Mouse (Mus musculus): ENCODE results near the gene Slc2a12. TPM values are rescaled to one million over a fixed set of nuclear protein-coding genes. Genes with fewer than 3 reads are reported as not detected.

The Slc2a12 gene
- polyA plus RNA-seq, 1 experiment from 2014 or later = 1.2 TPM

DNA sequence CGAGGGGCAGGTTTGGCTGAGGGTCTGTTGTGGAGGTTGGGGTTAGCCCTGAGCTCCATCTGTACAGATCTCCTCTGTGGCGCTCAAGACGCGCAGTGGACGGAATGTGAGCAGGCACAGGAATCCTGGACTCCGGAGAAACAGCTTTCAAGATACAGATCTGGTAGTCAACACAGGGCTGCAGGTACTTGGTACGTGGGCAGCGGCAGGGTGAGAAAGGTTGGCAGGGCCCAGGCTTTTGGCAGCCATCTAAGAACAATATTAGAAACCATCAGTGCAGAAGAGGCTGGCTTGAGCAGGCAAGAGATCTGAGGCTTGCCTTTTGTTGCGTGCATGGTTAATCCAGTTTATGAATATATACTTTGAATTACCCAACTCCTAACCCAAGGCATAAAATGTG lies 51.4 kb downstream of the Slc2a12 start:
- H3K27me3 ChIP-seq (ENCODE audit: insufficient read depth, poor library complexity, severe bottlenecking) = no peaks in the 10 kb centered on the region
- H3K27ac ChIP-seq = no peak overlapping the region
- no peaks in the 10 kb centered on the region for H3K9me3 ChIP-seq
- peaks cover 25% of the 10 kb centered on the region for H3K4me1 ChIP-seq
- WGBS = 84% methylated on average over 9 of the region's 9 CpGs
- DNase-seq (ENCODE audit: low spot score) = no peak
- H3K36me3 ChIP-seq = peaks cover 4% of the 10 kb centered on the region
- no peak overlapping the region for H3K4me3 ChIP-seq

DNA sequence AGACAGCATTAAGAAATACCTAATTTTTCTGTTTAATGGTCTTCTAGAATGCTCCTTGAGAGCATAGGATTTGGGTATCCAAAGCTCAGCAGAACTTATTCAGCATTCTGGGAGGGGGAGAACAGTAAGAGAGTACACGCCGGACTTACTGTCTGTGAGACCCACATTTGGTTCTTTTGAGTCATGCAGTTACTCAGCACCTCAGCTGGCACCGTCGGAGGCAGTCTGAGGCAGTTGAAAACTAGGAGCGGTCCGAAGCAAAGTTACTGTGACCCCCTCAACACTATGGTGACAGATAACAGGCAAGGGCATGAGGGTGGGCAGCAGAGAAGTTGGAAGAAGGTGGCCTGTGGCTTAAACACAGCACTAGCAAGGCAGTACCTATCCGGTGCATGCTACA lies 52.1 kb downstream of the Slc2a12 start:
- Histone ChIP-seq H3K27ac (peak overlapping the region; percentile 22), H3K4me3 (no peak overlapping the region), H3K4me1 (peaks cover 27% of the 10 kb centered on the region), H3K9me3 (no peaks in the 10 kb centered on the region), H3K27me3 (ENCODE audit: insufficient read depth, poor library complexity, severe bottlenecking) (no peaks in the 10 kb centered on the region), H3K36me3 (peaks cover 4% of the 10 kb centered on the region)
- no peak for DNase-seq (ENCODE audit: low spot score)
- WGBS = 77% methylated on average over 7 of the region's 7 CpGs

DNA sequence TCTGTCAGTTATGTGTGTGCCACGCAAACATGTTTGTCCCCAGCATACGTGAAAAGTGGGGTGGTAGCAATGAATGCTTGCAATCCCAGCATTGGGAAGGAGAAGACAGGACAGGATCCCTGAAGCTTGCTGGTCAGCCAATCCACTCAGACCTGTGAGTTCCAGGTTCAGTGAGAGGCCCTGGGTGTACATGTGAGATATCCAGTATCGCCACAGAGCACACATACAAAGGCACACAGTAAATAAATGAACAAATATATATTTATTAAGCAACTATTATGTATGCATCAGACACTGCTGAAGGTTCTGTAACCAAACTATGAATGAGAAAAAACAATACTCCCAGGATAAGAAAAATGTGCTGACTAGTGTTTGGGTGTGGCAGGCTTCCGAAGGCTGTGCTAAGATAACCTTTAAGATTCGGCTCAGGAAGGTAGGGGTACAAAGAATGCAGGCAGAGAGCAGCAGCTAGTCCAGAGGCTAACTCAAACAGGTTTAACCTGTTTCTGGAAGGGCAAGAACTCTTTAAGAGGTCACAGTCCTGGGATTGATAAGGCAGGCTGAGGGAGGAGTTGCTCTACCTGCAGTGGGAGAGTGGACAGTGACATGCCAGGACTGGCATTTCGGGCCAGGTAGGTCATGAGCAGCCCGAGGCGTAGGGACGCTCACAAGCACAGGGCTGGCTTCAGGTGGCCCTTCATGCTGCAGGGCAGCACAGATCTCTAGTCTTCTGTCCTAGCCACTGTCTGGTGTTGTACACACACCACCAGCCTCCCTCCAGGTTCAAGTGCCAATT lies 53.5 kb downstream of the Slc2a12 start:
- Histone ChIP-seq H3K27ac (no peak overlapping the region), H3K4me3 (no peak overlapping the region), H3K4me1 (peaks cover 27% of the 10 kb centered on the region), H3K36me3 (peaks cover 10% of the 10 kb centered on the region), H3K9me3 (no peaks in the 10 kb centered on the region), H3K27me3 (ENCODE audit: insufficient read depth, poor library complexity, severe bottlenecking) (no peaks in the 10 kb centered on the region)
- WGBS = 76% methylated on average over 9 of the region's 9 CpGs
- no peak for DNase-seq (ENCODE audit: low spot score)

DNA sequence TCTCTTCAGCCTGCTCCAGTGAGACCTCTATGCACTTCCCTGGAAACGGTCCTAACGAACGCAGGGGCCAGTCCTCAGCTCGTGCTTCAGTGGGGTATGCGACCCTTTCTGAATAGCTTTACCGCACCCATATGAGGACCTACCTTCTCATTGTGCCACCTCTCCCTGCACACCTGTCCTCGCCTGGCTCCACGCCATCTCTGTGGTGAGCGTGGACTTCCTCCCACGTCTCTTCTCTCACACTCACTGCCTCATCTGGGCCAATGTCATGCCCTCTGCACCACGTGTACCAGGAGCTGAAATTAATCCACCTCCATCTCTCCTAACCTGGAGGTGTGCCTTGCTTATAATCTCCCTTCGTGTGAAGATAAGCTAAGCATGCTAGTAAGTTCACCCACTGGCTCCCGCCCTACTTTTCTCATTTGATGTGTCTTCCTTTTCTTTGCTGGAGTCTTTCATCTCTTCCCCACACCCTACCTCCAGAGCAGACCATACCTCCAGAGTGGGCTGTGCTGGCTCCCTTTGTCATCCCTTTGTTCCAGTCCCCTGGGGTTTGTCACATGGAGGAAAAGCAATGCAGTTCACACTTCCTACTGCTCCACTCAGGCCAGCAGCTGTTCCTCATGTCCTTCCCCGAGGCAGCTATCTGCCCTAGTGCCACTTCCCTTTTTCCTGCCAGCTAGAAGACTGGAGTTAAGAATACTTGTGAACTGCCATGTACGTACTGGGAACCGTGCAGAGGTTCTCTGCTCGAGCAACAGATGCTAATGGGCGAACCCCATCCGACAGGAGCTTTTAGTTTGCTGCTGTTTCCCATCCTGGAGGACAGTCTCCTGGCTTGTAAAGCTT lies 54.9 kb downstream of the Slc2a12 start:
- 72% methylated on average over 19 of the region's 19 CpGs for WGBS
- Histone ChIP-seq H3K27ac (no peak overlapping the region), H3K36me3 (peaks cover 16% of the 10 kb centered on the region), H3K4me1 (peaks cover 27% of the 10 kb centered on the region), H3K27me3 (ENCODE audit: insufficient read depth, poor library complexity, severe bottlenecking) (no peaks in the 10 kb centered on the region), H3K9me3 (no peaks in the 10 kb centered on the region), H3K4me3 (no peak overlapping the region)
- no peak for DNase-seq (ENCODE audit: low spot score)

DNA sequence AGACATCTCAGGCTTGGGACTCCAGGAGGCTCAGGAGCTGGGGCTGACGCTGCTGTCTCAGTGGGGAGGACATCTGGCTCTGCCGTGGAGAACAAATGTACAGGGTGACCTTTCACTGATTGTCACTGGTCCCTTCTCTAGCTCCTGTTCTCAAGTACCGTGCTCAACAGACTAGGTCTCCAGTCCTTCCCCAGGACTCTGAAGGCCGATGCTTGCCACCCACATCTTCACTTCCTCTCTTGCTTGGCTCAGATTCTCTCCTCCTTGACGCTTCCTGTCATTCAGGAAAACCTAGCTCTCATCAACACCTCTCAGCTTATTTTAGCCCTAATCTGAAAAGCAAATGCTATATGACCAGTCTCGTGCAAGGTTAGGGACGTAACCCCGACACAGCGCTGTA lies 56.0 kb downstream of the Slc2a12 start:
- no peak for DNase-seq (ENCODE audit: low spot score)
- H3K4me3 ChIP-seq = no peak overlapping the region
- no peak overlapping the region for H3K27ac ChIP-seq
- peaks cover 30% of the 10 kb centered on the region for H3K4me1 ChIP-seq
- 68% methylated on average over 9 of the region's 9 CpGs for WGBS
- H3K27me3 ChIP-seq (ENCODE audit: insufficient read depth, poor library complexity, severe bottlenecking) = no peaks in the 10 kb centered on the region
- no peaks in the 10 kb centered on the region for H3K9me3 ChIP-seq
- peaks cover 20% of the 10 kb centered on the region for H3K36me3 ChIP-seq

DNA sequence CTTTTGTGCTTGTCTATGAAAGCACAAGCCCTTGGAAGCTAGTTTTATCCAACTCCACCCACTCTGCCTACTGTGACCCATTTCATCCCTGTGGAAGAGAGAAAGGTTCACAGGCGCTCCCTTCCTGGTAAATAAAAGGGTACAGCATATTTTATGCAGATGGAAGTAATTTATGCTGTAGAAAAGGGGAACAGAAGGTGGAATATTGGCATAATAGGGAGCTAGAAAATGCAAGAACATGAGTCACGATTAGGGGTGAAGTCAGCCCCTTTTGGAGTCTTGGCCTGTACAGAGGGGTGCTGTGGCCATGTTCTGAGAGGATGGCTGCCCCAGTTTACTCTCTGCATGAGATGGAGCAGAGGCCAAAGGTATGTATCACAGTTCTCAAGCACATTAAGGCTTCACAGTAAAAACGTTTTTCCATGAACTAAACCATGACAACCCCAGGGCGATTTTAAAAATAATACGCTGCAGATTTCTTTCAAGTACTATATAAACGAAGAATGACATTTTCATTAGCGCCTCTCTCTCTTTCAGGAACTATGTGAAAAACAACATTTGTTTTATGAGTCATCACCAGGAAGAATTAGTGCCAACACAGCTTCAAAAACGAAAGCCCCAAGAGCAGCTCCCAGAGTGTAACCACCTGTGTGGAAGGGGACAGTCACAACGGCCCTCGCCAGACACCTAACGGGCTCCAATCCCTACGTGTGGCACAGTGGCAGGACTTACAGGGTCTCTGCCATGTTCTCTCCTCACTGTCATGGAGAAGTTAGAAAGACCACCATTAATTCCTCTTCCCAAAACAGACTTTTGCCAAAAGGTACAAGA lies 56.9 kb downstream of the Slc2a12 start:
- peaks cover 30% of the 10 kb centered on the region for H3K4me1 ChIP-seq
- H3K36me3 ChIP-seq = peaks cover 30% of the 10 kb centered on the region
- no peak for DNase-seq (ENCODE audit: low spot score)
- H3K9me3 ChIP-seq = no peaks in the 10 kb centered on the region
- H3K27me3 ChIP-seq (ENCODE audit: insufficient read depth, poor library complexity, severe bottlenecking) = no peaks in the 10 kb centered on the region
- H3K27ac ChIP-seq = no peak overlapping the region
- no peak overlapping the region for H3K4me3 ChIP-seq
- WGBS = 88% methylated on average over 12 of the region's 12 CpGs

DNA sequence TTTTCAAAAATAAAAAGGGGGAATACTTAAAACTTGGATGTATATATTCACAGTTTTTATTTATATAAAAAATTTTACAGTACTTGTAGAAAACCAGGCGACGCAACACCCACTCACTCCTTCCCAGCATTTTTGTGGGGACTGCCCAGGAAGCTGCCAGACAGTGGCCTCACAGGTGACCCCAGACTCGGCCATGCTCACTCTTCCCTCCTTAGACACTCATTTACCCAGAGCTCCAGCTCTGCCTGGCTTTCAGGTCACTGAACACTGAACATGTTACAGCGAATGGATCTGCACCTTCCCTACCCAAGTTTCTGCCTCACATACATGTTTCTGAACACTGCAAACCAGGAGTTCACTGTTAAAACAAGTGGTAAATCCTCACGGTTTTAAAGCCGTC lies 59.0 kb downstream of the Slc2a12 start:
- no peak for DNase-seq (ENCODE audit: low spot score)
- H3K9me3 ChIP-seq = no peaks in the 10 kb centered on the region
- H3K4me1 ChIP-seq = peaks cover 31% of the 10 kb centered on the region
- WGBS = 92% methylated on average over 6 of the region's 6 CpGs
- H3K36me3 ChIP-seq = peaks cover 46% of the 10 kb centered on the region
- no peak overlapping the region for H3K27ac ChIP-seq
- no peak overlapping the region for H3K4me3 ChIP-seq
- no peaks in the 10 kb centered on the region for H3K27me3 ChIP-seq (ENCODE audit: insufficient read depth, poor library complexity, severe bottlenecking)

DNA sequence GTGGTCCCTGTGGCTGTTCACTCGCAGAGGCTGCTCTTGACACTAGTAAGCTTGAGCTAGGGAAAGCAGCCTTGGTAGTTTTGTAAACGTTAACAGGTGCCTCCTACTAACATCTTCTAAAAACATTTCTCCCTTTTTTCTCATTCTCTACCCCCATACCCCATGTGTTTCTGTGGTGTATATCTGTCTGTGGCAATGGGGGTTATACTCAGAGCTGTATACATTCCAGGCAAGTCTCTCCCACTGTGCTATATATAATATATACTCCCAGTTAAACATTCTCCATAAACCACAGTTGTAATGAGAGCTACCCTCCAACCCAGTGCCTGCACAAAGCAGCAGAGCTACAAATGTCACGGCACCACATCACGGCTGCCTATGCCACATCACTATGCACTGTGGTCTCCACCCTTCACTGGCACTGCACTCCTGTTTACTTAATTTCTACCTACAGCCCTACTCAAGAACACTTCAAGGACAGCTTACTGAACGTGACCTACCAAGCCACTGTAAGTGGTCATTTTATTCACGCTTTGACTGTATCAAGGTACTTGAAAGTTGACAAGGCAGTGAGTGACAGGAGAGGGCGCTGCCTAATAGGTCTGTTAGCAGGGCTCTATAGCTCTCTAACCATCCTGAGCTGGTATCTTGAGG lies 63.5 kb downstream of the Slc2a12 start:
- Histone ChIP-seq H3K9me3 (no peaks in the 10 kb centered on the region), H3K4me1 (peaks cover 12% of the 10 kb centered on the region; the same call in 1 of the 2 replicates), H3K4me3 (no peak overlapping the region), H3K27me3 (ENCODE audit: insufficient read depth, poor library complexity, severe bottlenecking) (no peaks in the 10 kb centered on the region), H3K36me3 (peaks cover 48% of the 10 kb centered on the region), H3K27ac (peak overlapping the region; percentile 22; the same call in 1 of the 2 replicates)
- whole genome bisulfite sequencing = 64% methylated on average over 7 of the region's 7 CpGs
- DNase-seq (ENCODE audit: low spot score) = no peak

DNA sequence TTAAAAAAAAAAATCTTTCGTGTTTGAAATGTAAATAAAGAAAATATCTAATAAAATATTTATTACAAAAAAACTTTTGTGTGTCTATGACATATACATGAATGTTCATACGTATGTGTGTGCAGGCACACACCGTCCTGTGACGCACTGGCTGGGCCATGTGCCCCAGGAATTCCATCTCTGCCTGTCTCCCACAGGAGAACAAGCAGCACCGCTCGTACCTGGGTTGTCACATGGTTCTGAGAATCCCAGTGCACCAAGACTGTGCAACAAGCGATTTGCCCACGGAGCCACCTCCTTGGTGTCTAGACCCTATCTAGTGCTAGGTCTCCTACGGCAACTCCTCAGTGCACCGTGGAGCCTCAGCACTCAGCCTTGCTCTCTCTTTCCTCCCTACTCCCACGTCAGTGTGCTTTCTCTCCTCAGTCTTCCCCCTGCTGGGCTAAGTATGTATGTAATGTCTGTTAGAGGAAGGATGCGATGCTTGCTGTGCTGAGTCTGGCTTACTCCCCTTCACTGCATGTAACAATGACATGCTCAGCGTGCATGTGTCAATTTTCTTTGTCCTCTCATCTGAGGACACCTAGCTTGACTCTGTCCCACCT lies 65.5 kb downstream of the Slc2a12 start:
- Histone ChIP-seq H3K36me3 (peaks cover 42% of the 10 kb centered on the region), H3K27me3 (ENCODE audit: insufficient read depth, poor library complexity, severe bottlenecking) (no peaks in the 10 kb centered on the region), H3K4me1 (peaks cover 12% of the 10 kb centered on the region; the same call in 1 of the 2 replicates), H3K4me3 (no peak overlapping the region), H3K27ac (no peak overlapping the region), H3K9me3 (no peaks in the 10 kb centered on the region)
- 89% methylated on average over 13 of the region's 13 CpGs for WGBS
- DNase-seq (ENCODE audit: low spot score) = no peak

DNA sequence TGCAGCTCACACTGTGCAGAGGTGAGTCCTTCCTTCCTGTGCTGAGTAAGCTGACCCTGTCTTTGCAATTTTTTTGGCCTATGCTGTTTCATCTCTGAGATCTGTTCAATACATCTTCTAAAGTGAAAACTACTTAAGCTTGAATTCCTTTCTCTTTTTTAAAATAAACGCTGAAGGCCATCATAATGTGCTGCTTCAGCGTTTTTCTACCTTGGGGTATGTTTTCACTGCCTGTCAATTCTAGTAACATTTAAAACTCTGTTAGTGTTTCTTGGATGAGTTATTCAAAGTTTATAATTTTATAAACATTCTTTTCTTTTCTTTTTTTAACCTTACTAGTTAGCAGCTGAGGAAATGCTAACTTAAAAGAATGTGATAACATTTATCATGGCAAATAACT lies 68.1 kb downstream of the Slc2a12 start:
- no peak overlapping the region for H3K4me3 ChIP-seq
- no peaks in the 10 kb centered on the region for H3K27me3 ChIP-seq (ENCODE audit: insufficient read depth, poor library complexity, severe bottlenecking)
- H3K4me1 ChIP-seq = peaks cover 13% of the 10 kb centered on the region; the same call in 1 of the 2 replicates
- H3K27ac ChIP-seq = no peak overlapping the region
- no peak for DNase-seq (ENCODE audit: low spot score)
- peaks cover 17% of the 10 kb centered on the region for H3K36me3 ChIP-seq
- WGBS = 88% methylated on average over 2 of the region's 2 CpGs
- H3K9me3 ChIP-seq = no peaks in the 10 kb centered on the region

DNA sequence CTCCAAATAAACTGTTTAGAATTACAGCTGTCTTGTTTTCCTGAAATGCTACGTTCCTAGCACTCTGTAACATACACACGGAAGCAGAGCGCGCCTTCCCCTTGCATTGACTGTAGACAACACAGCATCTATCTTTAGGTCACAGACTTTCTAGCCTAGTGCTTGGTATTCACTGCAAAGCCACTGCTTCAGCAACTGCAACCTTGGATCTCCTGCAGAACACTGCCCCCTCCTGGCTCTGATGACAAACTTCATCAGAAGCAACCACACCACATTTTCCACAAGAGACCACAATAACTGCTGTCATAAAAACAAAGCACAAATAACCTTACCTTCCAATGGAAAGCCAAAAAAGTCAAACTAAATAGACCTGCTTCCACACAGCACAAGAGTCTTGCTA lies 69.7 kb downstream of the Slc2a12 start:
- DNase-seq (ENCODE audit: low spot score) = peak; percentile 79
- Histone ChIP-seq H3K4me1 (0 out of 2 replicates have a peak, but pooled peaks cover 15% of the 10 kb centered on the region), H3K36me3 (peaks cover 8% of the 10 kb centered on the region), H3K9me3 (no peaks in the 10 kb centered on the region), H3K27ac (no peak overlapping the region), H3K27me3 (ENCODE audit: insufficient read depth, poor library complexity, severe bottlenecking) (no peaks in the 10 kb centered on the region), H3K4me3 (no peak overlapping the region)
- WGBS = 66% methylated on average over 4 of the region's 4 CpGs

DNA sequence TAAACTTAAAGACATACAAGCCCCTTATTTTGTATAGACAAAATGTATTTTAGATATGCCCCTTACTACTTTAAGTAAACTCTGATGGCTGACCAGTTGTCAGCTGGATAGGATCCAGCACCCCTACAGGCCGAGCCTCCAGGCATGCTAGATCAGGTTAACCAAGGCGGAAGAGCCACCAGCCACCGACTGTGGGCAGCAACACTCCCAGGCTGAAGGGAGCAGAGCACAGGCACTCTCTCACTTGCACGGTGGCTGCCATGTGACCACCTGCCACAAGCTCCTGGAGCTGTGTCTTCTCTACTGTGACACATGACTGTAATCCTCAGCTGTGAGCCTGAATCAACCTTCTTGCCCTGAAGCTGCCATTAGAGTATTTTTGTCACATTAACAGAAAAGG lies 73.7 kb downstream of the Slc2a12 start:
- Histone ChIP-seq H3K9me3 (no peaks in the 10 kb centered on the region), H3K36me3 (no peaks in the 10 kb centered on the region), H3K27me3 (ENCODE audit: insufficient read depth, poor library complexity, severe bottlenecking) (no peaks in the 10 kb centered on the region), H3K27ac (no peak overlapping the region), H3K4me1 (peaks cover 24% of the 10 kb centered on the region; the same call in 1 of the 2 replicates), H3K4me3 (no peak overlapping the region)
- no peak for DNase-seq (ENCODE audit: low spot score)
- WGBS = 27% methylated on average over 4 of the region's 4 CpGs

Measured in heart, embryonic 10.5 days (tissue).